Mouse (Mus musculus): Measurements from ENCODE around the gene Gas2l3. TPM values are rescaled to one million over a fixed set of nuclear protein-coding genes. Genes with fewer than 3 reads are reported as not detected.

The Gas2l3 gene
- polyA plus RNA-seq, 1 experiment from 2014 or later, result 8.5 TPM

DNA sequence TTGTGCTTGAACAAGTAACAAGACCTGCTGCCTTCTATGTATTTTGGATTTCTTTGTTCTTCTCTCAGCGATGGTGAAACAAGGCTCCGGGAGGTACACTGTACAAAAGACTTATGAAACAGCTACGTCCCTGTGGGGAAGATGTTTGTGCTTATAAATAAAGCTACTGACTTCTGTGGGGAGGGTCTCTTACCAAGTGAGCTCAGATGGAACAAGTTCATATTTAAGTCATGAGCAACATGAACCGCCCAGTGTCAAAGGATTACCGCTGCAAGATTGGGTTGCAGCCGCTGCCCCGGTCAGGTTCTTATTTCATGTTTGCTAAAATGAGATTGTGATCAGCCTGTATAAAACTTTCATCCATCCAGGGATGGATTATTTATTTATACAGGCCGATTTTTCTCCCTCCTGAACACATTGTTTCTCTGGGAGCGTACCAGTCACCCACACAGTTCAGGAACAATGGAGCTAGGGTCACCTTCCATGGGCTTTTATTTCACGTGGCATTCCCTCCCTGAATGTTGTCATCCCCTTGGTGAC, 38.4 kb upstream of the Gas2l3 start:
- ATAC-seq (replicated peaks; ENCODE audit: insufficient number of reproducible peaks, low FRiP score, low TSS enrichment, low read depth) (no peak), DNase-seq (ENCODE audit: low spot score) (peak; percentile 21)
- Histone ChIP-seq H3K27me3 (ENCODE audit: control insufficient read depth, insufficient read depth, low read length) (no peaks in the 10 kb centered on the region), H3K9me3 (replicated peaks; ENCODE audit: control insufficient read depth, low read length) (no peaks in the 10 kb centered on the region), H3K4me2 (ENCODE audit: low read depth, low read length) (no peak overlapping the region), H3K27ac (replicated peaks; ENCODE audit: low read depth, low read length) (no peak overlapping the region), H3K4me3 (ENCODE audit: low read depth, low read length) (no peak overlapping the region), H3K36me3 (replicated peaks; ENCODE audit: control insufficient read depth, insufficient read depth, low read depth, low read length) (no peaks in the 10 kb centered on the region), H3K9ac (replicated peaks; ENCODE audit: low read length) (no peak overlapping the region), H3K4me1 (ENCODE audit: control insufficient read depth, insufficient read depth, low read length) (no peaks in the 10 kb centered on the region)
- 64% methylated on average over 10 of the region's 10 CpGs for WGBS

DNA sequence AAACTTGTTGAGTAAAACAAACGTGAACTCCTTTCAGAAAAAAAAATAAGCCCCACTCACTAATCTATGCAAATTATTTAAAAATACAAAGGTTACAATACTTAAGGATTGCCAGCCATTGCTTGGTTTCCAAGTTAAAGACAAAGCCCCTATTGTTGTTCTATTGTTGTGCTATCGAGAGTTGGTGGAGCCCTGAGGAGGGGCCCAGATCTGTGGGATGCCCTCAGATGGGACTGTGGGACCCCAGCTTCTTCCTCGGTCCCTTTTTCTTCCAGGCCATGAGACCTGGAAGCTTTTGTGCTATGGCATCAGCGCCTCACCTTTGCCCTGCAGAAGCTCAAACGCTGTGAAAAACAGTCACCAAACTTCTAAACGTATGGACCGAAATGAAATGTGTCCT, 37.9 kb upstream of the Gas2l3 start:
- no peak overlapping the region for H3K9ac ChIP-seq (replicated peaks; ENCODE audit: low read length)
- H3K27ac ChIP-seq (replicated peaks; ENCODE audit: low read depth, low read length), result no peak overlapping the region
- H3K9me3 ChIP-seq (replicated peaks; ENCODE audit: control insufficient read depth, low read length), result no peaks in the 10 kb centered on the region
- no peak for ATAC-seq (replicated peaks; ENCODE audit: insufficient number of reproducible peaks, low FRiP score, low TSS enrichment, low read depth)
- WGBS, result 37% methylated on average over 7 of the region's 7 CpGs
- no peak overlapping the region for H3K4me2 ChIP-seq (ENCODE audit: low read depth, low read length)
- no peaks in the 10 kb centered on the region for H3K27me3 ChIP-seq (ENCODE audit: control insufficient read depth, insufficient read depth, low read length)
- DNase-seq (ENCODE audit: low spot score), result no peak
- H3K36me3 ChIP-seq (replicated peaks; ENCODE audit: control insufficient read depth, insufficient read depth, low read depth, low read length), result no peaks in the 10 kb centered on the region
- H3K4me1 ChIP-seq (ENCODE audit: control insufficient read depth, insufficient read depth, low read length), result no peaks in the 10 kb centered on the region
- no peak overlapping the region for H3K4me3 ChIP-seq (ENCODE audit: low read depth, low read length)

DNA sequence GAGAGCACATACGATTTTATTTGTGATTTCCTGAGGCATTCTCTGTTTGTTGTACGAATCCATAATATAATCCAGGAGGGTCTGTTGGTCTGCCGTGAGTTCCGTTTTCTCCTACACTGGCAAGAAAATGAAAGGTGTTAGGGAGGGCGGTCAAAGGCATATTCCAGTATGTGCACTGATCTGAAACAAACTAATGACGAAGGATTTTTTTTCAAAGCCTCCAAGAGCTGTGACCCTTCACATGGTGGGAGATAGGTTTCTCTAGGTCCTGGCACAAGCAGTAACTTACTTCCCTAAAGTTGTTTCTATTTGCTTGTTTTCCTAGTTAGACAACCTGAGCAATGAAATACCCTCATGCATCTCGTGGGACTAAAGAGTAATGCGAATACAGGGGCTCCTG, 35.0 kb upstream of the Gas2l3 start:
- no peak overlapping the region for H3K4me2 ChIP-seq (ENCODE audit: low read depth, low read length)
- no peak overlapping the region for H3K4me3 ChIP-seq (ENCODE audit: low read depth, low read length)
- H3K9ac ChIP-seq (replicated peaks; ENCODE audit: low read length), result no peak overlapping the region
- DNase-seq (ENCODE audit: low spot score) (no peak), ATAC-seq (replicated peaks; ENCODE audit: insufficient number of reproducible peaks, low FRiP score, low TSS enrichment, low read depth) (no peak)
- no peaks in the 10 kb centered on the region for H3K9me3 ChIP-seq (replicated peaks; ENCODE audit: control insufficient read depth, low read length)
- no peaks in the 10 kb centered on the region for H3K27me3 ChIP-seq (ENCODE audit: control insufficient read depth, insufficient read depth, low read length)
- no peaks in the 10 kb centered on the region for H3K4me1 ChIP-seq (ENCODE audit: control insufficient read depth, insufficient read depth, low read length)
- no peaks in the 10 kb centered on the region for H3K36me3 ChIP-seq (replicated peaks; ENCODE audit: control insufficient read depth, insufficient read depth, low read depth, low read length)
- WGBS, result 84% methylated on average over 8 of the region's 8 CpGs
- H3K27ac ChIP-seq (replicated peaks; ENCODE audit: low read depth, low read length), result no peak overlapping the region

DNA sequence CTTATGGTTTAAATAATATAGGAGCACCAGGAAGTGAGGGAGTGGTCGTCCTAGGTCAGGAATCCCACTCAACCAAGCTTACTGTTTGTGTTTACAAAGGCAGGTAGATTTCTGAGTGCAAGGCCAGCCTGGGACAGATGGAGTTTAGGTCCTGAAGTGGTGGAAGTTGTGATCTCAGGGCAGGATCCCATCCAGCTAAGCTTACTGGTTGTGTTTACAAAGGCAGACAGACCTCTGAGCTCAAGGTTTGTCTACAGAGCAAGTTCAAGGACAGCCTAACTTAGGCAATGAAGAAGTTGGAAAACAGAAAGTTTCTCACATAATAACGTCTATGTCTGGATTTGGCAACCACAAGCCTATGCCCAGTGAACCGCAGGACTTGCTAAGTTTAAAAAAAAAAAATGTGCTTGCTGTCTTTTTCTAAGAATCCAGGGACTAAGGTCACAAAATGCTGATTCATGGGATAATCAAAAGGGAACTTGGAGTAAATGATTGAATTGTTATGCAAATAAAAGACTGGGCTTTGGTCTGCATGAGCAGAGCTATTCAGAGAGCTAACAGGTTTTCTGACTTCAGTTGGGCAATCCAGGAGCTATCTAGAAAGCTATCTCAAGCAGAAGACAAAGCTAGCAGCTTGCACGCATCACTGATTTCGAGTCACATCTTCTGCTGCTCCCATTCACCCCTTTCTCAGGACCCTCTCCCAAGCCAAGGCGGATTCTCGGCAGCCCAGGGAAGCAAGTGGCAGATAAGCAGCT, 27.0 kb upstream of the Gas2l3 start:
- H3K36me3 ChIP-seq (replicated peaks; ENCODE audit: control insufficient read depth, insufficient read depth, low read depth, low read length), result no peaks in the 10 kb centered on the region
- H3K4me1 ChIP-seq (ENCODE audit: control insufficient read depth, insufficient read depth, low read length), result no peaks in the 10 kb centered on the region
- WGBS, result 79% methylated on average over 7 of the region's 7 CpGs
- no peak for DNase-seq (ENCODE audit: low spot score)
- no peak overlapping the region for H3K4me2 ChIP-seq (ENCODE audit: low read depth, low read length)
- no peak overlapping the region for H3K9ac ChIP-seq (replicated peaks; ENCODE audit: low read length)
- H3K27ac ChIP-seq (replicated peaks; ENCODE audit: low read depth, low read length), result no peak overlapping the region
- H3K27me3 ChIP-seq (ENCODE audit: control insufficient read depth, insufficient read depth, low read length), result no peaks in the 10 kb centered on the region
- H3K4me3 ChIP-seq (ENCODE audit: low read depth, low read length), result no peak overlapping the region
- no peaks in the 10 kb centered on the region for H3K9me3 ChIP-seq (replicated peaks; ENCODE audit: control insufficient read depth, low read length)
- ATAC-seq (replicated peaks; ENCODE audit: insufficient number of reproducible peaks, low FRiP score, low TSS enrichment, low read depth), result no peak

DNA sequence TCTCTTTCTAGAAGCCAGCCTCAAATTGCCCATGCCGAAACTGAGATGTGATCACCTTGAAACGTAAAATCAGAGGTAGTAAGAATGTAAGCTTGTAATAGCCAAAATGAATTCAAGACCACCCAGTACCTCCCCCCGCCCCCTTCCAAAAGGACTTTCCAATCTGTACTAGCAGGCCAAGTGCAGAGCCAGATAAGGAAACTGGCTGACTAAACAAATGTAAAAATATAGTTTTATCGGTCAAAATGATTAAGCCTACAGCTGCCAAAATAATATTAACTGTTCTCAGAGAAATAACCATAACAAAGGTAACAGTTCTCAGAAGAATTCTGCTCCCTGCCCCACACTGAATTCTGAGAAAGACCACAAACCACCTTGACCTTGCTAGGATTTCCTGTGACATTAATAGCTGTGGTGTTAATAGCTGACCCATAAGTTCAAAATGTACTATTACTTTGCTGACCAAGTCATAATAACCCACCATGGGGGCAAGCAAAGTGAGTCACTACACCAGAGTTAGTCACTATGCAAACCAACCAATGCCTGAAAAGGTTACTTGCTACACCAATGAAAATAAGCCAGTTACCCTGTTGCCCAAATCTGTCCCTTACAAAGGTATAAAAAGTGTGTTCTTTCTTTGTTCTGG, 21.1 kb upstream of the Gas2l3 start:
- H3K9me3 ChIP-seq (replicated peaks; ENCODE audit: control insufficient read depth, low read length), result no peaks in the 10 kb centered on the region
- H3K4me3 ChIP-seq (ENCODE audit: low read depth, low read length), result no peak overlapping the region
- DNase-seq (ENCODE audit: low spot score), result no peak
- H3K9ac ChIP-seq (replicated peaks; ENCODE audit: low read length), result no peak overlapping the region
- H3K27ac ChIP-seq (replicated peaks; ENCODE audit: low read depth, low read length), result no peak overlapping the region
- H3K36me3 ChIP-seq (replicated peaks; ENCODE audit: control insufficient read depth, insufficient read depth, low read depth, low read length), result no peaks in the 10 kb centered on the region
- 86% methylated on average over 4 of the region's 4 CpGs for WGBS
- no peaks in the 10 kb centered on the region for H3K4me1 ChIP-seq (ENCODE audit: control insufficient read depth, insufficient read depth, low read length)
- ATAC-seq (replicated peaks; ENCODE audit: insufficient number of reproducible peaks, low FRiP score, low TSS enrichment, low read depth), result no peak
- H3K27me3 ChIP-seq (ENCODE audit: control insufficient read depth, insufficient read depth, low read length), result no peaks in the 10 kb centered on the region
- H3K4me2 ChIP-seq (ENCODE audit: low read depth, low read length), result no peak overlapping the region

DNA sequence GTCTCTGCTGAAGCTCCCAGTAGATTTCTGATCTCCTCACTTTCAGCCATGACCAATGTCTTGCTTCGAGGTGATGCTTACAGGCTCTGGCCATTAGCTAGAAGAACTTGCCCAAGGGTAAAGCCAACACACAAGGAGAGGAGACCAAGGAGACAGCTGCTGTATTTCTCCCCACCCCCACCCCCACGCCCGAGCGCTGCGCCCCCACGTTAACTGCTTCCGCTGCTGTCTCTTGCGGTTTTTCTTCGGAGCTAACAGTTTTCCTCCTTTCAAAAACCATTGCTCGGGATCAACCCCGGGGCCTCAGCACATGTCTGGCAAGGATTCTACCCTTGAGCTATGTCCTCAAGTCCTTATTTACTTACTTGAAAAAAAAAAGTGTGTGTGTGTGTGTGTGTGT, 19.1 kb upstream of the Gas2l3 start:
- no peaks in the 10 kb centered on the region for H3K4me1 ChIP-seq (ENCODE audit: control insufficient read depth, insufficient read depth, low read length)
- H3K27me3 ChIP-seq (ENCODE audit: control insufficient read depth, insufficient read depth, low read length), result no peaks in the 10 kb centered on the region
- H3K4me3 ChIP-seq (ENCODE audit: low read depth, low read length), result no peak overlapping the region
- H3K4me2 ChIP-seq (ENCODE audit: low read depth, low read length), result no peak overlapping the region
- ATAC-seq (replicated peaks; ENCODE audit: insufficient number of reproducible peaks, low FRiP score, low TSS enrichment, low read depth) (no peak), DNase-seq (ENCODE audit: low spot score) (no peak)
- no peaks in the 10 kb centered on the region for H3K9me3 ChIP-seq (replicated peaks; ENCODE audit: control insufficient read depth, low read length)
- H3K36me3 ChIP-seq (replicated peaks; ENCODE audit: control insufficient read depth, insufficient read depth, low read depth, low read length), result no peaks in the 10 kb centered on the region
- H3K27ac ChIP-seq (replicated peaks; ENCODE audit: low read depth, low read length), result no peak overlapping the region
- whole genome bisulfite sequencing, result 76% methylated on average over 11 of the region's 11 CpGs
- no peak overlapping the region for H3K9ac ChIP-seq (replicated peaks; ENCODE audit: low read length)

DNA sequence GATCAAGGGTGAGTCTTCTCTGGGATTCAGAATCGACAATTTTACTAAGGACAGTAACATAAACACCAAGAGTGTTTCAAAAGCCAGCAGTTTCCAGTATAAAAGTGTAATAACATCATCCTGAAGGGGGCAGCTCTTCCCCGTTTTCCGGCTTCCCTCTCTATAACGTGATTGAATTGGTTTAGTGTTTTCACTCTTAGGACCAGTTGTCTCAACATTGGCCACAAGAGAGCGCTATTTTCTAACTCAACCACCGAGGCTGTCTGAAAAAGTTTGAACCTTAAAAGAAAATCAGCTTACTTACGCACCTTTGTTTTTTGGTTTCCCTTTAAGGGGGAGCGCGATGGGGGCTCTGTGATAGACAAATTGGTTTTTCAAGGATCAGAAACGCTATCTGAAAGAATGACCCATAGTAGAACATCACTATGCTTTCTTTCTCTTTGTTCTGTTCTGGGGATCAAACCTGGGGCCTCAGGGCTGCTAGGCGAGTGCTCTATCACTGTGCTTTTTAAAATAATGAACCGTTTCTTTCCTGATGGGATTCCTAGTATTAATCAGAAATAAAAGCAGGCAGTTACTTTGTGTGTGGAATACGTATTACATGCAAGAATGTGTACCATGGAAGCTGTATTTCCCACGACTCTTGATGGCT, 18.2 kb upstream of the Gas2l3 start:
- no peaks in the 10 kb centered on the region for H3K4me1 ChIP-seq (ENCODE audit: control insufficient read depth, insufficient read depth, low read length)
- H3K27ac ChIP-seq (replicated peaks; ENCODE audit: low read depth, low read length), result no peak overlapping the region
- no peak overlapping the region for H3K4me2 ChIP-seq (ENCODE audit: low read depth, low read length)
- no peak overlapping the region for H3K9ac ChIP-seq (replicated peaks; ENCODE audit: low read length)
- no peaks in the 10 kb centered on the region for H3K9me3 ChIP-seq (replicated peaks; ENCODE audit: control insufficient read depth, low read length)
- DNase-seq (ENCODE audit: low spot score) (peak; percentile 95), ATAC-seq (replicated peaks; ENCODE audit: insufficient number of reproducible peaks, low FRiP score, low TSS enrichment, low read depth) (peak; percentile 67; the same call in 1 of the 2 replicates)
- 23% methylated on average over 14 of the region's 14 CpGs for WGBS
- H3K4me3 ChIP-seq (ENCODE audit: low read depth, low read length), result no peak overlapping the region
- no peaks in the 10 kb centered on the region for H3K27me3 ChIP-seq (ENCODE audit: control insufficient read depth, insufficient read depth, low read length)
- H3K36me3 ChIP-seq (replicated peaks; ENCODE audit: control insufficient read depth, insufficient read depth, low read depth, low read length), result no peaks in the 10 kb centered on the region

DNA sequence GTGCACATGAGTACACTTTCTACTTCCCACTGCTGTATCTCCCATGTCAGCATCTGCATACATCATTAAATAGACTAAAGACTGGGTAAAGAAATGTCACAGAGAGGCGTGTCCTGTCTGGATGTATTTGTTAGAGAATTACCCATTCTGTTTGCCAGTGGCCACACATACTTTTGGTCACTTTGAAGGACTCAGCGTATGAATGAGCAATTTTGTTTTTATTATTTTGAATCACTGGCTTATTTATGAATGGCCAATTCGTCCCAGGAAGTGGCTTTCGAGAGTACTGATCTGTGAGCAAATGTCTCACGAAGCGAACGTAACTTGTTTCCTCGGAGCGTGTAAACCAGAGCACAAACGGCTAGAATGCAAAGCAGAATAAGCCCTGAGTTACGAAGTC, 17.2 kb upstream of the Gas2l3 start:
- no peaks in the 10 kb centered on the region for H3K9me3 ChIP-seq (replicated peaks; ENCODE audit: control insufficient read depth, low read length)
- H3K4me1 ChIP-seq (ENCODE audit: control insufficient read depth, insufficient read depth, low read length), result no peaks in the 10 kb centered on the region
- no peaks in the 10 kb centered on the region for H3K27me3 ChIP-seq (ENCODE audit: control insufficient read depth, insufficient read depth, low read length)
- WGBS, result 91% methylated on average over 11 of the region's 11 CpGs
- H3K4me2 ChIP-seq (ENCODE audit: low read depth, low read length), result no peak overlapping the region
- no peak overlapping the region for H3K4me3 ChIP-seq (ENCODE audit: low read depth, low read length)
- H3K36me3 ChIP-seq (replicated peaks; ENCODE audit: control insufficient read depth, insufficient read depth, low read depth, low read length), result no peaks in the 10 kb centered on the region
- DNase-seq (ENCODE audit: low spot score), result no peak
- no peak overlapping the region for H3K9ac ChIP-seq (replicated peaks; ENCODE audit: low read length)
- ATAC-seq (replicated peaks; ENCODE audit: insufficient number of reproducible peaks, low FRiP score, low TSS enrichment, low read depth), result no peak
- no peak overlapping the region for H3K27ac ChIP-seq (replicated peaks; ENCODE audit: low read depth, low read length)

Data from embryonic facial prominence, embryonic 11.5 days (tissue).